Mouse (Mus musculus) brain, embryonic 18.5 days (tissue): ENCODE measurements around the gene Dnajc5g.

Experiments used
- DNase-seq: peaks from one replicate; pipeline ENCODE4 v3.0.0-alpha.2; 2012; ENCODE audit warnings: low read depth, low spot score

The Dnajc5g gene

GRCm38 (mm10) chr5:31108000-31108490 lies 2.0 kb downstream of the Dnajc5g start, which contains the start of gene Slc30a3:
Gene Slc30a3, minus strand, starts transcription at chr5:31108237.
- DNase-seq: no peak

- no peak for DNase-seq
Measured at GRCm38 (mm10) chr5:31110781-31111180, 4.7 kb downstream of the Dnajc5g start.

GRCm38 (mm10) chr5:31116354-31116753 lies 10.3 kb downstream of the Dnajc5g start, which contains the start of gene Trim54:
Gene Trim54, plus strand, starts transcription at chr5:31116712.
- no peak for DNase-seq

- no peak for DNase-seq
Measured at GRCm38 (mm10) chr5:31116912-31117311, 10.8 kb downstream of the Dnajc5g start.

- no peak for DNase-seq
Measured at GRCm38 (mm10) chr5:31121111-31121510, 15.0 kb downstream of the Dnajc5g start.

- no peak for DNase-seq
Measured at GRCm38 (mm10) chr5:31123481-31123880, 17.4 kb downstream of the Dnajc5g start.

- no peak for DNase-seq
Measured at GRCm38 (mm10) chr5:31126050-31126449, 20.0 kb downstream of the Dnajc5g start.

GRCm38 (mm10) chr5:31136730-31137424 lies 30.8 kb downstream of the Dnajc5g start:
- DNase-seq: no peak

GRCm38 (mm10) chr5:31137658-31138057 lies 31.6 kb downstream of the Dnajc5g start:
- DNase-seq: no peak

GRCm38 (mm10) chr5:31138241-31138967 lies 32.3 kb downstream of the Dnajc5g start, which contains the start of gene Ucn:
Gene Ucn, minus strand, starts transcription at chr5:31138829.
- no peak for DNase-seq

- no peak for DNase-seq
Measured at GRCm38 (mm10) chr5:31138968-31139425, 32.9 kb downstream of the Dnajc5g start.

- no peak for DNase-seq
Measured at GRCm38 (mm10) chr5:31149781-31150180, 43.7 kb downstream of the Dnajc5g start.

- no peak for DNase-seq
Measured at GRCm38 (mm10) chr5:31151746-31152145, 45.7 kb downstream of the Dnajc5g start.

GRCm38 (mm10) chr5:31153516-31154151 lies 47.5 kb downstream of the Dnajc5g start:
- DNase-seq: no peak

GRCm38 (mm10) chr5:31154152-31154553 lies 48.1 kb downstream of the Dnajc5g start, which contains the start of gene Mpv17:
Gene Mpv17, minus strand, starts transcription at chr5:31154251.
- DNase-seq: peak; percentile 66
